Mouse (Mus musculus) ES-Bruce4 (cell line): ENCODE results near the gene Zfp661. TPM values are rescaled to one million over a fixed set of nuclear protein-coding genes. Genes with fewer than 3 reads are reported as not detected.
A peak's percentile ranks its signal among the peaks of the same experiment; 100 is the strongest.

Experiments used
- H3K27ac ChIP-seq: 2 replicates; pipeline ENCODE4 v1.5.1; 2012; ENCODE audit warnings: low read length, inconsistent platforms; ENCODE audit not compliant: insufficient read depth
- H3K27me3 ChIP-seq: 2 replicates; pipeline ENCODE4 v1.6.1; 2012; ENCODE audit warnings: mild to moderate bottlenecking, low read length, inconsistent platforms; ENCODE audit not compliant: control insufficient read depth, poor library complexity, insufficient read depth, severe bottlenecking
- H3K36me3 ChIP-seq: 2 replicates; pipeline ENCODE4 v1.6.1; 2012; ENCODE audit warnings: inconsistent platforms, mild to moderate bottlenecking, low read length, moderate library complexity; ENCODE audit not compliant: control insufficient read depth, poor library complexity, insufficient read depth, severe bottlenecking
- H3K4me1 ChIP-seq: one replicate; pipeline ENCODE4 v1.8.1; 2011; ENCODE audit warnings: low read length; ENCODE audit not compliant: control insufficient read depth, insufficient read depth
- H3K4me3 ChIP-seq: 2 replicates; pipeline ENCODE4 v1.5.1; 2011; ENCODE audit warnings: low read depth, mild to moderate bottlenecking, low read length
- H3K9ac ChIP-seq: 2 replicates; pipeline ENCODE4 v1.6.1; 2012; ENCODE audit warnings: low read depth, mild to moderate bottlenecking, inconsistent platforms; ENCODE audit not compliant: poor library complexity, severe bottlenecking
- H3K9me3 ChIP-seq: replicated peaks from 2 replicates; pipeline ENCODE4 v1.6.1; 2012; ENCODE audit warnings: mild to moderate bottlenecking, low read length, inconsistent platforms; ENCODE audit not compliant: control insufficient read depth, poor library complexity, insufficient read depth, severe bottlenecking
- CTCF ChIP-seq: IDR thresholded peaks from one replicate; pipeline ENCODE4 v1.8.1; 2011; ENCODE audit warnings: low read depth, low read length
- EP300 ChIP-seq: IDR thresholded peaks from 2 replicates; pipeline ENCODE4 v1.6.1; 2011; ENCODE audit warnings: low read depth, low read length; ENCODE audit not compliant: insufficient read depth
- POLR2A ChIP-seq: IDR thresholded peaks from one replicate; pipeline ENCODE4 v1.8.1; 2011; ENCODE audit warnings: low read length; ENCODE audit not compliant: insufficient read depth
- polyA plus RNA-seq: library from polyadenylated mRNA; stranded (reverse); fragments of >200 nt; gene quantifications from 2 replicates; pipeline ENCODE4 v1.2.4, GENCODE M21; 2011; ENCODE audit warnings: low read depth; ENCODE audit not compliant: missing spikeins, insufficient read depth, insufficient read length

Gene Zfp661
- polyA plus RNA-seq, 1 experiment, result 5.4 TPM

- H3K4me1 ChIP-seq, result no peaks in the 10 kb centered on the region
- H3K9ac ChIP-seq, result no peak overlapping the region
- no peaks in the 10 kb centered on the region for H3K27me3 ChIP-seq
- H3K27ac ChIP-seq, result no peak overlapping the region
- no peak overlapping the region for H3K4me3 ChIP-seq
- no peaks in the 10 kb centered on the region for H3K9me3 ChIP-seq
- TF ChIP-seq CTCF (no peak), EP300 (no peak), POLR2A (no peak)
- no peaks in the 10 kb centered on the region for H3K36me3 ChIP-seq
Observed at GRCm38 (mm10) chr2:127548342-127549074, 38.4 kb downstream of the Zfp661 start.

- no peak overlapping the region for H3K27ac ChIP-seq
- H3K4me3 ChIP-seq, result no peak overlapping the region
- H3K36me3 ChIP-seq, result no peaks in the 10 kb centered on the region
- TF ChIP-seq CTCF (no peak), POLR2A (no peak), EP300 (no peak)
- H3K9ac ChIP-seq, result no peak overlapping the region
- H3K27me3 ChIP-seq, result no peaks in the 10 kb centered on the region
- no peaks in the 10 kb centered on the region for H3K4me1 ChIP-seq
- H3K9me3 ChIP-seq, result no peaks in the 10 kb centered on the region
Observed at GRCm38 (mm10) chr2:127541697-127542096, 45.2 kb downstream of the Zfp661 start.

GRCm38 (mm10) chr2:127541185-127541584 lies 45.7 kb downstream of the Zfp661 start, which contains the start of gene Prom2:
Prom2 (minus strand) TSS chr2:127541467.
- TF ChIP-seq POLR2A (no peak), EP300 (no peak), CTCF (no peak)
- no peak within 1 kb of the TSS for H3K9ac ChIP-seq
- no peaks in the 10 kb centered on the region for H3K9me3 ChIP-seq
- no peak within 1 kb of the TSS for H3K27ac ChIP-seq
- peak within 1 kb of the TSS; percentile 42 for H3K4me3 ChIP-seq
- no peaks in the 10 kb centered on the region for H3K4me1 ChIP-seq
- H3K36me3 ChIP-seq, result no peaks in the 10 kb centered on the region
- no peaks in the 10 kb centered on the region for H3K27me3 ChIP-seq

GRCm38 (mm10) chr2:127539494-127539893 lies 47.4 kb downstream of the Zfp661 start:
- no peaks in the 10 kb centered on the region for H3K27me3 ChIP-seq

GRCm38 (mm10) chr2:127537548-127537947 lies 49.3 kb downstream of the Zfp661 start:
- no peaks in the 10 kb centered on the region for H3K27me3 ChIP-seq
- H3K4me1 ChIP-seq, result no peaks in the 10 kb centered on the region
- no peak overlapping the region for H3K27ac ChIP-seq
- H3K9ac ChIP-seq, result no peak overlapping the region
- no peak overlapping the region for H3K4me3 ChIP-seq
- no peaks in the 10 kb centered on the region for H3K9me3 ChIP-seq
- H3K36me3 ChIP-seq, result no peaks in the 10 kb centered on the region
- TF ChIP-seq POLR2A (no peak), EP300 (no peak), CTCF (no peak)

More at GRCm38 (mm10) chr2:127539494-127539893, 47.4 kb downstream of the Zfp661 start:
- Histone ChIP-seq H3K36me3 (no peaks in the 10 kb centered on the region), H3K4me1 (no peaks in the 10 kb centered on the region), H3K9me3 (no peaks in the 10 kb centered on the region), H3K27ac (no peak overlapping the region), H3K9ac (no peak overlapping the region), H3K4me3 (no peak overlapping the region)
- TF ChIP-seq POLR2A, result no peak
- TF ChIP-seq CTCF, result peak; percentile 61
- no peak for TF ChIP-seq EP300

- Histone ChIP-seq H3K36me3 (no peaks in the 10 kb centered on the region), H3K4me3 (no peak overlapping the region), H3K27ac (no peak overlapping the region), H3K9me3 (no peaks in the 10 kb centered on the region), H3K27me3 (no peaks in the 10 kb centered on the region), H3K9ac (no peak overlapping the region), H3K4me1 (no peaks in the 10 kb centered on the region)
- TF ChIP-seq CTCF (no peak), POLR2A (no peak), EP300 (no peak)
Observed at GRCm38 (mm10) chr2:127535363-127535762, 51.5 kb downstream of the Zfp661 start.
